Mouse (Mus musculus): ENCODE results near the gene Tha1. TPM values are rescaled to one million over a fixed set of nuclear protein-coding genes. Genes with fewer than 3 reads are reported as not detected.

The Tha1 gene
- polyA plus RNA-seq, 1 experiment from 2014 or later: 5.5 TPM

DNA sequence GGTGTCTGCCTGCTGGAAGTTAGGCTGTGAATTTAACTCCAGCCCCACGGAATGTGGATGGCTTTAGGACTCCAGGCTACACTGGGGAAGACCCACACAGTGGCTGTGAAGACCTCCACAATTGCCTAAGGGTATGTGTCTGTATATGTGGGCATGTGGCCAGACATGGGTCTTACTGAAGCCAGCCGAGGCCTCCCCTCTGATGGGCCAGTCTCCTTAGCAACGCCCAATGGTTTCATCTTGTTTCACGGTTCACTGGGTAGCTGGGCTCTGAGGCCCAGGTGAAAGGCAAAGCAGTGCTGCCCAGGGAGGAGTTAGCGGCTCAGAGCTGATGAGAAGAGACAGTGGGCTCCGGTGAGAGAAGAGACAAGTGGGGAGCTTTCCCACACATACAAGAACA, 7.3 kb downstream of the Tha1 start:
- Histone ChIP-seq H3K4me3 (no peak overlapping the region), H3K27ac (no peak overlapping the region), H3K4me2 (no peak overlapping the region), H3K4me1 (replicated peaks) (peaks cover 6% of the 10 kb centered on the region), H3K36me3 (no peaks in the 10 kb centered on the region), H3K27me3 (peaks cover 35% of the 10 kb centered on the region), H3K9me3 (replicated peaks) (no peaks in the 10 kb centered on the region), H3K9ac (no peak overlapping the region)
- 46% methylated on average over 6 of the region's 6 CpGs for whole genome bisulfite sequencing
- ATAC-seq (replicated peaks; ENCODE audit: insufficient number of reproducible peaks, insufficient read depth, low FRiP score, low read depth): no peak

- Histone ChIP-seq H3K9ac (no peak overlapping the region), H3K36me3 (no peaks in the 10 kb centered on the region), H3K9me3 (replicated peaks) (no peaks in the 10 kb centered on the region), H3K27ac (no peak overlapping the region), H3K4me3 (no peak overlapping the region), H3K4me1 (replicated peaks) (peaks cover 4% of the 10 kb centered on the region), H3K27me3 (peaks cover 47% of the 10 kb centered on the region), H3K4me2 (no peak overlapping the region)
- ATAC-seq (replicated peaks; ENCODE audit: insufficient number of reproducible peaks, insufficient read depth, low FRiP score, low read depth): no peak
- 55% methylated on average over 2 of the region's 2 CpGs for WGBS
Observed at GRCm38 (mm10) chr11:117864805-117865204, 8.5 kb downstream of the Tha1 start.

DNA sequence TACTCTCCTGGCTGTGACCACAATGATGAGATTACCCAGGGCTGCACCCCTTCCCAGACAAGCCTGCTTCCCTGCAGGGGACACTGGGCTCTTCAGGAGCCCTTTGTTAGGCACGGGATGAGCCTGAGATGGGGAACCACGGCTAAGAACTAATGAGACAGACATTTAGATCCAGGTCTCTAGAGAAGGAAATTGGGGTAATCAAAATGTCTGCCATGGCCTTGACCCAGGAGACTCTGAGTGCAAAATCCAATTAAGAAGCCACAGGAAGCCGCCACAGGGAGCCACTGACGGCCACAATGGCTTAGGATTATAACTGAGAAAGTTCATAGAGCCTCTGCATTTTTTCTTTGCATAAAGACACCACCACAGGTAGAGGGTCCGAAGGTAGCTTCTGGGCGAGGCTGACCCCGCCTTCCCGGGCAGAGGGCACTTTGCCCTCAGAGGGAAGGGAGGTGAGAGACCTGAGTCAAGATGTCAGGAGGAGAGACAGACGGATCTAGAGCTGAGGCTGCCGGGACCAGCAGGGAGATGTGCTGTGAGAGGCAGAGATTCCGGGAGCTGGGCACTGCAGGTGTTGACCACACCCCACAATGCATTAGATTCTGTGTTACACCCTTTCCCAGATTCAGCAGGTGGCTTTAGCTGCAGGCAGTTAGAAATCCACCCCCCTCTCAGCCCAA, 10.0 kb downstream of the Tha1 start:
- Histone ChIP-seq H3K9ac (no peak overlapping the region), H3K27ac (no peak overlapping the region), H3K36me3 (no peaks in the 10 kb centered on the region), H3K9me3 (replicated peaks) (no peaks in the 10 kb centered on the region), H3K4me1 (replicated peaks) (peaks cover 4% of the 10 kb centered on the region), H3K4me2 (no peak overlapping the region), H3K27me3 (peaks cover 60% of the 10 kb centered on the region), H3K4me3 (no peak overlapping the region)
- WGBS: 42% methylated on average over 11 of the region's 11 CpGs
- ATAC-seq (replicated peaks; ENCODE audit: insufficient number of reproducible peaks, insufficient read depth, low FRiP score, low read depth): no peak

DNA sequence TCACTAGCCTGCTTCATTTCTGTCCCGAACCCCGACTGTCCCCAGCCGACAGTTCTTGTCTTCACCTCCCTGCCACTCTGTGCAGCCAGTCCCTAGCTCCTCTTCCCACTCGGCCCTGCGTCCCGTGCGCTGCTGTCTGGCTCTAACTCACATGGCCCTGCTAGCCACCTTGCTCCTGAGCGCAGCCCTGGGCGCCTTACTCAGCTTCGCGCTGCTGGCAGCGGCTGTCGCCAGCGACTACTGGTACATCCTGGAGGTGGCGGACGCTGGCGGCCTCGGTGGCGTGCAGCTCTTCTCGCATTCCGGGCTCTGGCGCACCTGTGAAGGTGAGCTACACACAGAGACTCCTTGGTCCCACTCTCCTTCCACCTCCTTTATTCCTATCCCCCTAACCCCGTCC, 12.7 kb downstream of the Tha1 start, which contains the start of gene Tmem235:
TSS of gene Tmem235 (plus strand) at position 152 of the 400 bp plus-strand sequence.
- Histone ChIP-seq H3K4me3 (peak within 1 kb of the TSS; percentile 15; the same call in 1 of the 2 replicates), H3K9ac (no peak within 1 kb of the TSS), H3K36me3 (peaks cover 18% of the 10 kb centered on the region), H3K27me3 (peaks cover 60% of the 10 kb centered on the region), H3K27ac (no peak within 1 kb of the TSS), H3K4me1 (replicated peaks) (peaks cover 4% of the 10 kb centered on the region), H3K9me3 (replicated peaks) (no peaks in the 10 kb centered on the region), H3K4me2 (peak within 1 kb of the TSS; percentile 36)
- WGBS: 3% methylated on average over 23 of the region's 23 CpGs
- ATAC-seq (replicated peaks; ENCODE audit: insufficient number of reproducible peaks, insufficient read depth, low FRiP score, low read depth): no peak

DNA sequence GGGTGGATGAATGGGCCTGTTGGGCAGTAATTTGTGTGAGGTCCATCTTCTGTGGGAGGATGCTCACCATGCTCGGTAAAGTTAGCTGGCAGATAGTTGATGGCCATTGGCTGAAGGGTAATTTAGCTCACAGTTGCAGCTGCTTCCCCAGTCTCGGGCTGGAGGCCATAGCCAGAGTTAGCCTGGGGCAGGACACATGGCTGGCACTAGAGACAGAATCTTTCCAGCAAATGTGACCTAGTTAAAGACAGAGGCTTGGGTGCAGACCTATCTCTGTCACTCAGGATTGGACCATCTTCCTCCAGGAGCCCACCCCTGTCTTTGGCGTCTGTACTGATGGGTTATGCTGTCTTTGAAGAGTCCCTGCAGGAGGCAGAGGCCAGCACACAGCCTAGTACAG, 14.9 kb downstream of the Tha1 start:
- Histone ChIP-seq H3K36me3 (peaks cover 32% of the 10 kb centered on the region), H3K4me1 (replicated peaks) (peaks cover 4% of the 10 kb centered on the region), H3K9ac (no peak overlapping the region), H3K4me3 (no peak overlapping the region), H3K27me3 (peaks cover 49% of the 10 kb centered on the region), H3K27ac (no peak overlapping the region), H3K9me3 (replicated peaks) (no peaks in the 10 kb centered on the region), H3K4me2 (no peak overlapping the region)
- WGBS: 54% methylated on average over 3 of the region's 3 CpGs
- no peak for ATAC-seq (replicated peaks; ENCODE audit: insufficient number of reproducible peaks, insufficient read depth, low FRiP score, low read depth)

GRCm38 (mm10) chr11:117857462-117857861, 15.8 kb downstream of the Tha1 start:
- Histone ChIP-seq H3K4me3 (no peak overlapping the region), H3K4me2 (no peak overlapping the region), H3K27ac (no peak overlapping the region), H3K4me1 (replicated peaks) (peaks cover 4% of the 10 kb centered on the region), H3K27me3 (peaks cover 39% of the 10 kb centered on the region), H3K9me3 (replicated peaks) (no peaks in the 10 kb centered on the region), H3K9ac (no peak overlapping the region), H3K36me3 (peaks cover 40% of the 10 kb centered on the region)
- 93% methylated on average over 10 of the region's 10 CpGs for WGBS
- no peak for ATAC-seq (replicated peaks; ENCODE audit: insufficient number of reproducible peaks, insufficient read depth, low FRiP score, low read depth)

GRCm38 (mm10) chr11:117855975-117856374, 17.3 kb downstream of the Tha1 start:
- H3K9ac ChIP-seq: no peak overlapping the region
- peaks cover 6% of the 10 kb centered on the region for H3K4me1 ChIP-seq (replicated peaks)
- H3K36me3 ChIP-seq: peaks cover 46% of the 10 kb centered on the region
- no peak overlapping the region for H3K27ac ChIP-seq
- no peak overlapping the region for H3K4me3 ChIP-seq
- WGBS: 66% methylated on average over 1 of the region's 1 CpGs
- H3K4me2 ChIP-seq: no peak overlapping the region
- no peak for ATAC-seq (replicated peaks; ENCODE audit: insufficient number of reproducible peaks, insufficient read depth, low FRiP score, low read depth)
- peaks cover 24% of the 10 kb centered on the region for H3K27me3 ChIP-seq
- H3K9me3 ChIP-seq (replicated peaks): no peaks in the 10 kb centered on the region

- no peak overlapping the region for H3K4me2 ChIP-seq
- H3K9ac ChIP-seq: no peak overlapping the region
- H3K36me3 ChIP-seq: peaks cover 46% of the 10 kb centered on the region
- H3K9me3 ChIP-seq (replicated peaks): no peaks in the 10 kb centered on the region
- H3K27me3 ChIP-seq: peaks cover 18% of the 10 kb centered on the region
- WGBS: 97% methylated on average over 5 of the region's 5 CpGs
- no peak for ATAC-seq (replicated peaks; ENCODE audit: insufficient number of reproducible peaks, insufficient read depth, low FRiP score, low read depth)
- peaks cover 6% of the 10 kb centered on the region for H3K4me1 ChIP-seq (replicated peaks)
- H3K4me3 ChIP-seq: no peak overlapping the region
- no peak overlapping the region for H3K27ac ChIP-seq
Observed at GRCm38 (mm10) chr11:117855360-117855759, 17.9 kb downstream of the Tha1 start.

GRCm38 (mm10) chr11:117854241-117854640, 19.0 kb downstream of the Tha1 start:
- peaks cover 7% of the 10 kb centered on the region for H3K27me3 ChIP-seq
- H3K9me3 ChIP-seq (replicated peaks): no peaks in the 10 kb centered on the region
- no peak overlapping the region for H3K9ac ChIP-seq
- no peak overlapping the region for H3K4me3 ChIP-seq
- 92% methylated on average over 9 of the region's 9 CpGs for WGBS
- peaks cover 17% of the 10 kb centered on the region for H3K4me1 ChIP-seq (replicated peaks)
- no peak for ATAC-seq (replicated peaks; ENCODE audit: insufficient number of reproducible peaks, insufficient read depth, low FRiP score, low read depth)
- no peak overlapping the region for H3K4me2 ChIP-seq
- H3K27ac ChIP-seq: no peak overlapping the region
- peaks cover 46% of the 10 kb centered on the region for H3K36me3 ChIP-seq

DNA sequence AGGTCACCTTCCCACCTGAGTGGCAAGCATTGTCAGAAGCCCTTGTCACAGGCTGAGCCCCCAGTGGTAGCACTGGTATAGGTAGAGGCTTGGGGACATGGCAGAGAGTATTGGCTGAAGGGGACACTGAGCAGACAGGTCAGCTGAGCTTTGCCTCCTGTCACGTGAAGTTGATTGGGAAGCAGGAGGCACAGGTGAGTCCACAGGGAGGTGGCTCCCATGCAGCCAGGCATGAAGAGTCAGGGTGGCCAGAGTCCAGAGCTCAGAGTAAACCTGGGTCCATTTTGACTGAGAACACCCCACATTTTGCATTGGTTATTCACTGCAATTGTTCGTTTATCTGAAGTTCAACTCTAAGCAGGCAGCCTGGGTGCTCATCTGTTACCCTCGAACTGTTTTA, 20.4 kb downstream of the Tha1 start:
- no peak for ATAC-seq (replicated peaks; ENCODE audit: insufficient number of reproducible peaks, insufficient read depth, low FRiP score, low read depth)
- peaks cover 46% of the 10 kb centered on the region for H3K36me3 ChIP-seq
- no peak overlapping the region for H3K27ac ChIP-seq
- H3K9ac ChIP-seq: no peak overlapping the region
- H3K27me3 ChIP-seq: no peaks in the 10 kb centered on the region
- WGBS: 90% methylated on average over 3 of the region's 3 CpGs
- no peak overlapping the region for H3K4me3 ChIP-seq
- H3K4me1 ChIP-seq (replicated peaks): peaks cover 24% of the 10 kb centered on the region
- H3K4me2 ChIP-seq: no peak overlapping the region
- H3K9me3 ChIP-seq (replicated peaks): no peaks in the 10 kb centered on the region

- Histone ChIP-seq H3K27me3 (no peaks in the 10 kb centered on the region), H3K4me3 (peak within 1 kb of the TSS; percentile 72), H3K4me1 (replicated peaks) (peaks cover 29% of the 10 kb centered on the region), H3K36me3 (peaks cover 21% of the 10 kb centered on the region), H3K9ac (peak within 1 kb of the TSS; percentile 85), H3K4me2 (peak within 1 kb of the TSS; percentile 84), H3K9me3 (replicated peaks) (no peaks in the 10 kb centered on the region), H3K27ac (peak within 1 kb of the TSS; percentile 97)
- peak; percentile 92 for ATAC-seq (replicated peaks; ENCODE audit: insufficient number of reproducible peaks, insufficient read depth, low FRiP score, low read depth)
- under 1% methylated on average over 51 of the region's 51 CpGs for WGBS
Observed at GRCm38 (mm10) chr11:117848985-117849671, 24.2 kb downstream of the Tha1 start, which contains the start of gene Birc5. Gene Birc5 (plus strand): TSS chr11:117849251.
